Mouse (Mus musculus) megakaryocyte, embryonic 14.5 days (primary cell): Measurements from ENCODE around the gene Usf1.

Experiments used
- FLI1 ChIP-seq: IDR thresholded peaks from 2 replicates; pipeline ENCODE4 v1.6.1; 2012; ENCODE audit warnings: low read length, inconsistent platforms, mixed read lengths
- GATA1 ChIP-seq: IDR thresholded peaks from 3 replicates; pipeline ENCODE4 v1.6.1; 2012; ENCODE audit warnings: mixed read lengths, low read length, inconsistent platforms, borderline replicate concordance

GRCm38 (mm10) chr1:171384361-171384760 is 26.8 kb upstream of the Usf1 start:
- TF ChIP-seq FLI1, result no peak
- TF ChIP-seq GATA1, result no peak
